Mouse (Mus musculus) frontal cortex, postnatal 25 days (tissue): ENCODE measurements around the gene Col3a1.

Source experiments
- DNase-seq, 2 experiments: peaks; one replicate each; pipeline ENCODE4 v3.0.0; 2022; ENCODE audit warnings: low spot score in 2 of 2

The Col3a1 gene

DNA sequence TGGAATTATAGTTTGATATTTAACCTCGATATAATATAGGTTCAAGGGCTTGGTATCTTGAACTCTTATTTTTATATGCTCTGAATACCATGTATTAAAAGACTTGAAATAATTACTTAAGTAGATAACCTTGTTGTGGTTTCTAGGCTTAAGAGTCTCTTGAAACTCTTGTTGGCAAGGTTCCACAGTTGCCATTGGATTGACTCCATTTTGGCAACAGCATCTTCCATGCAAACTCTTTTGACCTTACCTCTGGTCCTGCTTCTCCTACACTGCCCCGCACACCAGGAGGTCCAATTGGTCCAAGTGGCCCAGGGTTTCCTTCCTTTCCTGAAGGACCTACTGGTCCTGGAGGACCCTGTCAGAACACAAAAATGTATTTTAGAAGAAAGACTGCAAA is 70.5 kb downstream of the Col3a1 start:
- no peak for DNase-seq
